Mouse (Mus musculus): ENCODE measurements around the gene Psmd1. TPM values are rescaled to one million over a fixed set of nuclear protein-coding genes. Genes with fewer than 3 reads are reported as not detected.

Psmd1 gene
- total and polyA plus RNA-seq, 3 experiments, result 57.9 to 155 (median 116) TPM

GRCm38 (mm10) chr1:86018235-86019055 lies 45.7 kb upstream of the Psmd1 start:
- H3K27ac ChIP-seq (ENCODE audit: control insufficient read depth, low read depth, low read length), result no peak overlapping the region

DNA sequence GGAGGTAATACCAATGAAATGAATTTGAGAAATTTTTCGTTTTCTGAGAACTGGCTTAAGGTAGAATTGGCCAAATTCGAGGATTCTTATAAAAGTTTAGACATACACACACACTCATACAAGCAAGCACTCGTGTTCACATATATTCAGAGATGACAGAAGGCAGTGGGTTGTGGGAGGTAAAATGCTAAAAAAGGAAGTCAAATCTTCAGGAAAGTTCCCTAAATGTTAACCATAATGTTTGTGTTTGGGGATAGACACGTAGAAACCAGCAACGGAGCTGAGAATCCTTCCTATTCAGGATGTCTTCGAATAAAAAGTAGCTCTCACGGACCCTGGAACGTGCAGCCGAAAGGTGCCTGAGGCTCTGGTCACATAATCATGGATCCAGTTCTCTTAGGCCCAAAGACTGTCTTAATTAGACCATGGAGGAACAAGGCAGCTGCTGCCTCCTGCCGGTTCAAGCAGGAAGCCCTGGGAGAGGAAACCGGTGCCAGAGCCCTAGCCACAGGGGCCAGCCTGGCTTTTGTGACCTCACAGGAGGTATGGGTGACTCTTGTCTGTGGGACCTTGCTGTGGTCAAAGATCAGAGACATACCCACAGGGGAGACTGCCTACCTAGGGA lies 42.7 kb upstream of the Psmd1 start:
- no peak overlapping the region for H3K9ac ChIP-seq (ENCODE audit: control insufficient read depth, low read depth, low read length, poor library complexity, severe bottlenecking)
- no peaks in the 10 kb centered on the region for H3K36me3 ChIP-seq (ENCODE audit: control insufficient read depth in 1 of 2, insufficient read depth in 2 of 2, low read length in 2 of 2)
- no peak overlapping the region for H3K27ac ChIP-seq (ENCODE audit: control insufficient read depth, low read depth, low read length)
- H3K9me3 ChIP-seq (replicated peaks; ENCODE audit: insufficient read depth, low read length), result no peaks in the 10 kb centered on the region
- TF ChIP-seq KAT2A (conservative IDR thresholded peaks at IDR 0.05; ENCODE audit: low read depth, low read length), result no peak
- no peak for TF ChIP-seq GATA1 (IDR thresholded peaks at IDR 0.05; ENCODE audit: low read depth, low read length)
- TF ChIP-seq MEF2A (IDR thresholded peaks at IDR 0.05; ENCODE audit: extremely low read depth, insufficient replicate concordance, low read depth, low read length, poor library complexity, severe bottlenecking), result no peak
- TF ChIP-seq SMC3 (IDR thresholded peaks at IDR 0.05; ENCODE audit: low read depth, low read length), result no peak
- no peak for TF ChIP-seq ETS1 (IDR thresholded peaks at IDR 0.05; ENCODE audit: low read depth, low read length)
- TF ChIP-seq MAFK (IDR thresholded peaks at IDR 0.05; ENCODE audit: borderline replicate concordance, low read depth, low read length), result no peak
- no peak for TF ChIP-seq BHLHE40 (IDR thresholded peaks at IDR 0.05; ENCODE audit: borderline replicate concordance, low read depth, low read length)
- no peak for TF ChIP-seq MYB (IDR thresholded peaks at IDR 0.05; ENCODE audit: low read depth, low read length)
- no peak for TF ChIP-seq MXI1 (IDR thresholded peaks at IDR 0.05; ENCODE audit: low read depth, low read length)
- TF ChIP-seq JUND (IDR thresholded peaks at IDR 0.05; ENCODE audit: low read depth, low read length), result no peak
- no peak for TF ChIP-seq ZKSCAN1 (IDR thresholded peaks at IDR 0.05; ENCODE audit: low read depth, low read length)
- no peak for TF ChIP-seq POLR2AphosphoS2 (IDR thresholded peaks at IDR 0.05; ENCODE audit: low read length)
- TF ChIP-seq MAX (IDR thresholded peaks at IDR 0.05; ENCODE audit: low read length), result no peak
- TF ChIP-seq NRF1 (IDR thresholded peaks at IDR 0.05; ENCODE audit: insufficient read depth, low read depth, low read length, poor library complexity, severe bottlenecking), result no peak
- TF ChIP-seq GABPA (IDR thresholded peaks at IDR 0.05; ENCODE audit: low read depth, low read length), result no peak
- no peak for TF ChIP-seq RCOR1 (IDR thresholded peaks at IDR 0.05; ENCODE audit: low read depth, low read length)
- TF ChIP-seq MYC (IDR thresholded peaks at IDR 0.05; ENCODE audit: low read depth, low read length), result no peak
- no peak for TF ChIP-seq CHD1 (IDR thresholded peaks at IDR 0.05; ENCODE audit: low read depth, low read length)
- no peak for TF ChIP-seq NELFE (IDR thresholded peaks at IDR 0.05; ENCODE audit: low read depth, low read length)
- TF ChIP-seq USF2 (IDR thresholded peaks at IDR 0.05; ENCODE audit: borderline replicate concordance in 1 of 2, insufficient read depth in 1 of 2, low read depth in 1 of 2, low read length in 2 of 2), result no peak
- peaks cover 5 to 7% of the 10 kb centered on the region in 2 experiments; a peak in 3 of 4 replicates for H3K27me3 ChIP-seq (ENCODE audit: control insufficient read depth in 1 of 2, insufficient read depth in 2 of 2, low read length in 2 of 2)
- H3K4me1 ChIP-seq (ENCODE audit: control insufficient read depth in 1 of 2, insufficient read depth in 2 of 2, low read length in 2 of 2), result no peaks in the 10 kb centered on the region
- H3K79me2 ChIP-seq (ENCODE audit: control insufficient read depth, insufficient read depth, low read length, poor library complexity), result no peaks in the 10 kb centered on the region
- DNase-seq (ENCODE audit: low read depth, low spot score), result no peak
- no peak overlapping the region for H3K4me3 ChIP-seq (ENCODE audit: control insufficient read depth in 1 of 2, insufficient read depth in 1 of 2, low read depth in 2 of 2, low read length in 2 of 2)

More at GRCm38 (mm10) chr1:86018235-86019055, 45.7 kb upstream of the Psmd1 start:
- no peaks in the 10 kb centered on the region for H3K79me2 ChIP-seq (ENCODE audit: control insufficient read depth, insufficient read depth, low read length, poor library complexity)
- DNase-seq (ENCODE audit: low read depth, low spot score), result no peak
- no peaks in the 10 kb centered on the region for H3K36me3 ChIP-seq (ENCODE audit: control insufficient read depth in 1 of 2, insufficient read depth in 2 of 2, low read length in 2 of 2)
- H3K4me3 ChIP-seq (ENCODE audit: control insufficient read depth in 1 of 2, insufficient read depth in 1 of 2, low read depth in 2 of 2, low read length in 2 of 2), result no peak overlapping the region
- peaks cover 5 to 7% of the 10 kb centered on the region in 2 experiments; a peak in 3 of 4 replicates for H3K27me3 ChIP-seq (ENCODE audit: control insufficient read depth in 1 of 2, insufficient read depth in 2 of 2, low read length in 2 of 2)
- TF ChIP-seq JUND (IDR thresholded peaks at IDR 0.05; ENCODE audit: low read depth, low read length) (no peak), MAX (IDR thresholded peaks at IDR 0.05; ENCODE audit: low read length) (no peak), GATA1 (IDR thresholded peaks at IDR 0.05; ENCODE audit: low read depth, low read length) (no peak), POLR2AphosphoS5 (IDR thresholded peaks at IDR 0.05; ENCODE audit: borderline replicate concordance, low read depth, low read length) (no peak), MAZ (IDR thresholded peaks at IDR 0.05; ENCODE audit: low read depth, low read length) (no peak), E2F4 (IDR thresholded peaks at IDR 0.05; ENCODE audit: borderline replicate concordance, low read depth, low read length) (no peak), HCFC1 (IDR thresholded peaks at IDR 0.05; ENCODE audit: low read depth, low read length) (no peak), POLR2AphosphoS2 (IDR thresholded peaks at IDR 0.05; ENCODE audit: low read length) (no peak), TCF12 (IDR thresholded peaks at IDR 0.05; ENCODE audit: low read depth, low read length) (no peak), SIN3A (IDR thresholded peaks at IDR 0.05; ENCODE audit: low read length) (no peak), NELFE (IDR thresholded peaks at IDR 0.05; ENCODE audit: low read depth, low read length) (no peak)
- no peaks in the 10 kb centered on the region for H3K9me3 ChIP-seq (replicated peaks; ENCODE audit: insufficient read depth, low read length)
- H3K9ac ChIP-seq (ENCODE audit: control insufficient read depth, low read depth, low read length, poor library complexity, severe bottlenecking), result no peak overlapping the region
- H3K4me1 ChIP-seq (ENCODE audit: control insufficient read depth in 1 of 2, insufficient read depth in 2 of 2, low read length in 2 of 2), result no peaks in the 10 kb centered on the region
